Mouse (Mus musculus) heart, postnatal 25 days (tissue): ENCODE data around the gene Snph. TPM values are rescaled to one million over a fixed set of nuclear protein-coding genes. Genes with fewer than 3 reads are reported as not detected.

ENCODE experiments used
- DNase-seq: peaks from one replicate; pipeline ENCODE4 v3.0.0; 2022; ENCODE audit warnings: low spot score
- intact Hi-C: fragments of 180-260 bp; cut with DNase I; formaldehyde crosslinking; loops from one replicate; pipeline ENCODE4 v1.15.1; 2025
- total RNA-seq, 2 experiments: library from RNA; stranded (reverse); gene quantifications; 2 replicates each; pipeline ENCODE4 v1.2.3; 2021

The Snph gene
- total RNA-seq, 2 experiments from 2014 or later: 5.3 TPM

GRCm38 (mm10) chr2:151605437-151605987 lies 26.9 kb downstream of the Snph start:
- DNase-seq: no peak
- intact Hi-C loops: no loop called here

- no peak for DNase-seq
- intact Hi-C loops: no loop called here
Observed at GRCm38 (mm10) chr2:151603630-151604029, 28.8 kb downstream of the Snph start.

- intact Hi-C loops: no loop called here
- no peak for DNase-seq
Observed at GRCm38 (mm10) chr2:151602106-151602505, 30.3 kb downstream of the Snph start.

GRCm38 (mm10) chr2:151598068-151598467 lies 34.3 kb downstream of the Snph start:
- DNase-seq: no peak
- intact Hi-C loops: no loop called here

- DNase-seq: no peak
- intact Hi-C loops: no loop called here
Observed at GRCm38 (mm10) chr2:151587306-151587705, 45.1 kb downstream of the Snph start.

GRCm38 (mm10) chr2:151586807-151587206 lies 45.6 kb downstream of the Snph start:
- no peak for DNase-seq
- intact Hi-C loops: no loop called here

- no peak for DNase-seq
- intact Hi-C loops: no loop called here
Observed at GRCm38 (mm10) chr2:151585934-151586333, 46.5 kb downstream of the Snph start.

GRCm38 (mm10) chr2:151580945-151581344 lies 51.4 kb downstream of the Snph start:
- intact Hi-C loops: no loop called here
- no peak for DNase-seq

- intact Hi-C loops: loop anchor here (5.0 to 10.0 kb wide), 3 partner anchors 37 to 166 kb away; partner anchors contain the start of genes Fkbp1a, Nsfl1c and Psmf1
- no peak for DNase-seq
Observed at GRCm38 (mm10) chr2:151579183-151579582, 53.2 kb downstream of the Snph start.

GRCm38 (mm10) chr2:151575699-151576389 lies 56.5 kb downstream of the Snph start:
- intact Hi-C loops: loop anchor here (5.0 to 10.0 kb wide), 3 partner anchors 34 to 169 kb away; partner anchors contain the start of genes Fkbp1a, Nsfl1c and Psmf1
- peak; percentile 73 for DNase-seq

GRCm38 (mm10) chr2:151575119-151575698 lies 57.2 kb downstream of the Snph start:
- no peak for DNase-seq
- intact Hi-C loops: loop anchor here (5.0 to 10.0 kb wide), 3 partner anchors 33 to 170 kb away; partner anchors contain the start of genes Fkbp1a, Nsfl1c and Psmf1

- intact Hi-C loops: loop anchor here (5.0 to 10.0 kb wide), 3 partner anchors 32 to 170 kb away; partner anchors contain the start of genes Fkbp1a, Nsfl1c and Psmf1
- DNase-seq: no peak
Observed at GRCm38 (mm10) chr2:151574607-151575006, 57.8 kb downstream of the Snph start.

- DNase-seq: no peak
- intact Hi-C loops: loop anchor here (10.0 kb wide), 1 partner anchor 171 kb away; the partner anchor contains the start of gene Psmf1
Observed at GRCm38 (mm10) chr2:151573667-151574066, 58.7 kb downstream of the Snph start.

- intact Hi-C loops: loop anchor here (10.0 kb wide), 1 partner anchor 173 kb away; the partner anchor contains the start of gene Psmf1
- no peak for DNase-seq
Observed at GRCm38 (mm10) chr2:151571873-151572700, 60.3 kb downstream of the Snph start, which contains the start of gene Sdcbp2. Gene Sdcbp2 (plus strand): TSS chr2:151572622.

GRCm38 (mm10) chr2:151569452-151569851 lies 62.9 kb downstream of the Snph start:
- intact Hi-C loops: no loop called here
- DNase-seq: no peak

- no peak for DNase-seq
Observed at GRCm38 (mm10) chr2:151566856-151567255, 65.5 kb downstream of the Snph start.

GRCm38 (mm10) chr2:151564986-151565385 lies 67.4 kb downstream of the Snph start:
- intact Hi-C loops: no loop called here
- DNase-seq: no peak

More at GRCm38 (mm10) chr2:151566856-151567255, 65.5 kb downstream of the Snph start:
- intact Hi-C loops: no loop called here

- no peak for DNase-seq
- intact Hi-C loops: no loop called here
Observed at GRCm38 (mm10) chr2:151564006-151564405, 68.4 kb downstream of the Snph start.

- no peak for DNase-seq
- intact Hi-C loops: no loop called here
Observed at GRCm38 (mm10) chr2:151562930-151563921, 69.2 kb downstream of the Snph start.
